ENCODE assay signal across 15 mouse cellular contexts in genomic region chr13:52398344-52398743, GRCm38 (mm10).
"Had no signal": no experiment of that assay in that cellular context is flagged by ENCODE, and none has a peak within 500 bp of the region (broad histone marks: within the 10 kb centered on the region; RNA-seq: fewer than 3 reads in every experiment).

No protein-coding gene starts in this region.

- H3K27ac ChIP-seq: limb, embryonic 13.5 days; liver, embryonic 12.5 days; liver, embryonic 15.5 days; lung, embryonic 15.5 days; midbrain, embryonic 13.5 days; neural tube, embryonic 13.5 days had no signal

- H3K9ac ChIP-seq: limb, embryonic 13.5 days; liver, embryonic 12.5 days; liver, embryonic 15.5 days; lung, embryonic 15.5 days; midbrain, embryonic 13.5 days; neural tube, embryonic 13.5 days had no signal

- ATAC-seq: liver, embryonic 12.5 days; midbrain, embryonic 13.5 days; midbrain, embryonic 16.5 days had no signal

- H3K27me3 ChIP-seq: limb, embryonic 13.5 days; liver, embryonic 12.5 days; liver, embryonic 15.5 days; lung, embryonic 15.5 days; midbrain, embryonic 13.5 days; neural tube, embryonic 13.5 days had no signal

- H3K9me3 ChIP-seq: limb, embryonic 13.5 days; liver, embryonic 12.5 days; liver, embryonic 15.5 days; lung, embryonic 15.5 days; midbrain, embryonic 13.5 days; neural tube, embryonic 13.5 days had no signal

- H3K4me1 ChIP-seq: liver, embryonic 12.5 days; liver, embryonic 15.5 days; lung, embryonic 15.5 days; midbrain, embryonic 13.5 days had no signal

- H3K4me3 ChIP-seq: limb, embryonic 13.5 days; liver, embryonic 12.5 days; liver, embryonic 15.5 days; lung, embryonic 15.5 days; midbrain, embryonic 13.5 days; myocyte; neural tube, embryonic 13.5 days had no signal

- DNase-seq: kidney, postnatal 4 days; left cerebral cortex, postnatal 4 days; liver; lung, adult 18-20 months; lung, postnatal 10 days; thymus, adult 18-20 months; thymus, postnatal 36 days had no signal

- H3K36me3 ChIP-seq: limb, embryonic 13.5 days; liver, embryonic 12.5 days; liver, embryonic 15.5 days; lung, embryonic 15.5 days; midbrain, embryonic 13.5 days; neural tube, embryonic 13.5 days had no signal
